In the genomic region with DNA sequence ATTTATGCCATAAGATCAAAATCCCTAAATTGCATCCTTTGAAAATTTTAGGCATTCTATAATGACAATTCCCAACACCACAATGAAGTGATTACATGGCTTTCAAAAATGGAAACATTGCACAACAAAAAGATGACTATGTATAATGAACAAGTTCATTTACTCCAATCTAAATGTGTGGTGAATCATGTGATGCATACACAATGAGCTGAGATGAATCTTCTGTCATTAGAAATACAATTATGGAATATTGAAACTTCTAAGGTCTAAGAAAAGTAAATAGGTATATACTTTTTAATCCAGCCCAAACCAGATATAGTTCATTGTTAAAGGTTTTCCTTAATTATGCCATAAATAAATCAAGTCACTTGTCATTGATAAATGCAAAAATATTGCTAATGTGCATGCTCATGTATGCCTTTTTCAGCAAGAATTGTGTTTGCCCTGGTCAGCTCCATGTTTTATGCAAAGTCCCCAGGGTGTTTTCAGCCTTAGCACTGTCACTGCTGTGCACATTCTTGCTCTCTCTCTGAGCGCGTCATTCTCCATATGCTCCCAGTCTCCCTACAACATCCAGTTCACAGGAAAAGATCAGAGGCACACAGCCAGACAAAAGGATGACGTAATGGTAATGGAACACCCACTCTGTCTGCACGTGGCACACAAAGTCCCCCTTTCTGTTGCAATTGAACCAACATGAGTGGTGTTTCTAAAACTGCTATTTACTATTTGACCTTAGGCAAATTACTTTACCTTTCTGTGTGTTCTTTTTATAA, we compare ENCODE assay signal across 9 mouse cellular contexts.
A peak's percentile ranks its signal among the peaks of the same experiment; 100 is the strongest.
DNase-seq lines count a peak whose midpoint lies in the region; ATAC-seq and TF ChIP-seq lines count a peak whose summit lies in the region.
"Had no signal": no experiment of that assay in that cellular context is flagged by ENCODE, and none has a peak within 500 bp of the region (broad histone marks: within the 10 kb centered on the region; RNA-seq: fewer than 3 reads in every experiment).

No protein-coding gene starts in this region.

- WGBS in stomach, embryonic 14.5 days, result 26% methylated on average over 4 of the region's 4 CpGs
- WGBS in stomach, postnatal 0 days, result 33% methylated on average over 4 of the region's 4 CpGs
- 2% methylated on average over 4 of the region's 4 CpGs for WGBS in forebrain, embryonic 15.5 days
- 5% methylated on average over 4 of the region's 4 CpGs for WGBS in midbrain, postnatal 0 days

- 0 out of 2 replicates have a peak, but pooled peaks have one; percentile 61 for ATAC-seq in stomach, embryonic 14.5 days (ENCODE audit: insufficient number of reproducible peaks, insufficient read depth, low FRiP score, low read depth)
- ATAC-seq in stomach, postnatal 0 days (ENCODE audit: low FRiP score, low TSS enrichment), result no peak; the same call in 1 of the 2 replicates
- peak; percentile 90 for ATAC-seq in forebrain, embryonic 15.5 days (replicated peaks)
- peak; percentile 83 for ATAC-seq in midbrain, postnatal 0 days (ENCODE audit: low FRiP score)
- ATAC-seq: Patski had no signal

- H3K27me3 ChIP-seq in stomach, embryonic 14.5 days (ENCODE audit: control insufficient read depth, insufficient read depth, low read length), result no peaks in the 10 kb centered on the region
- no peaks in the 10 kb centered on the region for H3K27me3 ChIP-seq in stomach, postnatal 0 days (ENCODE audit: control insufficient read depth, insufficient read depth, low read length)
- H3K27me3 ChIP-seq in forebrain, embryonic 15.5 days, result no peaks in the 10 kb centered on the region
- H3K27me3 ChIP-seq in midbrain, postnatal 0 days (ENCODE audit: insufficient read depth, low read length), result no peaks in the 10 kb centered on the region

- H3K9ac ChIP-seq in stomach, embryonic 14.5 days (replicated peaks; ENCODE audit: low read depth, low read length), result no peak overlapping the region
- H3K9ac ChIP-seq in stomach, postnatal 0 days (ENCODE audit: low read length), result no peak overlapping the region
- H3K9ac ChIP-seq in forebrain, embryonic 15.5 days (replicated peaks), result no peak overlapping the region
- no peak overlapping the region for H3K9ac ChIP-seq in midbrain, postnatal 0 days (replicated peaks; ENCODE audit: low read length, poor library complexity, severe bottlenecking)

- H3K9me3 ChIP-seq in stomach, embryonic 14.5 days (ENCODE audit: control insufficient read depth, low read depth, low read length), result no peaks in the 10 kb centered on the region
- no peaks in the 10 kb centered on the region for H3K9me3 ChIP-seq in stomach, postnatal 0 days (ENCODE audit: control insufficient read depth, low read length)
- no peaks in the 10 kb centered on the region for H3K9me3 ChIP-seq in forebrain, embryonic 15.5 days
- H3K9me3 ChIP-seq in midbrain, postnatal 0 days (ENCODE audit: low read length), result no peaks in the 10 kb centered on the region

- no peak for TF ChIP-seq CTCF in stomach, postnatal 0 days (IDR thresholded peaks at IDR 0.05; ENCODE audit: low read depth)
- TF ChIP-seq CTCF in midbrain, postnatal 0 days (IDR thresholded peaks at IDR 0.05), result no peak

- H3K4me3 ChIP-seq in stomach, embryonic 14.5 days (ENCODE audit: low read depth, low read length), result no peak overlapping the region
- no peak overlapping the region for H3K4me3 ChIP-seq in stomach, postnatal 0 days (ENCODE audit: low read depth, low read length)
- no peak overlapping the region for H3K4me3 ChIP-seq in forebrain, embryonic 15.5 days
- H3K4me3 ChIP-seq in midbrain, postnatal 0 days (ENCODE audit: low read depth, low read length), result no peak overlapping the region

- TF ChIP-seq EP300 in stomach, postnatal 0 days (optimal IDR thresholded peaks at IDR 0.05), result no peak

- no peak for DNase-seq in stomach, postnatal 0 days (ENCODE audit: low spot score)
- peak; percentile 13 for DNase-seq in left cerebral cortex, adult 11 months (ENCODE audit: low spot score)
- DNase-seq in midbrain, postnatal 0 days (ENCODE audit: low spot score), result peak; percentile 73
- DNase-seq in adrenal gland, postnatal 10 days, result no peak
- DNase-seq in adrenal gland, adult 18-20 months (ENCODE audit: low spot score in 2 of 2), result no peak
- no peak for DNase-seq in kidney, adult 18-20 months

- H3K4me2 ChIP-seq in stomach, embryonic 14.5 days (replicated peaks; ENCODE audit: low read depth, low read length), result no peak overlapping the region
- no peak overlapping the region for H3K4me2 ChIP-seq in stomach, postnatal 0 days (replicated peaks; ENCODE audit: low read depth)
- no peak overlapping the region for H3K4me2 ChIP-seq in forebrain, embryonic 15.5 days (replicated peaks)
- no peak overlapping the region for H3K4me2 ChIP-seq in midbrain, postnatal 0 days (ENCODE audit: low read depth, low read length, poor library complexity, severe bottlenecking)

- H3K36me3 ChIP-seq in stomach, embryonic 14.5 days (ENCODE audit: control insufficient read depth, insufficient read depth, low read length), result no peaks in the 10 kb centered on the region
- H3K36me3 ChIP-seq in stomach, postnatal 0 days (ENCODE audit: control insufficient read depth, insufficient read depth, low read length), result no peaks in the 10 kb centered on the region
- no peaks in the 10 kb centered on the region for H3K36me3 ChIP-seq in forebrain, embryonic 15.5 days
- no peaks in the 10 kb centered on the region for H3K36me3 ChIP-seq in midbrain, postnatal 0 days (ENCODE audit: insufficient read depth, low read length)

- no peaks in the 10 kb centered on the region for H3K4me1 ChIP-seq in stomach, embryonic 14.5 days (ENCODE audit: control insufficient read depth, insufficient read depth, low read length)
- H3K4me1 ChIP-seq in stomach, postnatal 0 days (replicated peaks; ENCODE audit: control insufficient read depth, insufficient read depth), result no peaks in the 10 kb centered on the region
- H3K4me1 ChIP-seq in forebrain, embryonic 15.5 days, result peaks cover 10% of the 10 kb centered on the region
- no peaks in the 10 kb centered on the region for H3K4me1 ChIP-seq in midbrain, postnatal 0 days (ENCODE audit: insufficient read depth, low read length)

- no peak overlapping the region for H3K27ac ChIP-seq in stomach, embryonic 14.5 days (ENCODE audit: low read length)
- H3K27ac ChIP-seq in stomach, postnatal 0 days (replicated peaks), result no peak overlapping the region
- 0 out of 2 replicates have a peak overlapping the region, but pooled peaks have one; percentile 34 for H3K27ac ChIP-seq in forebrain, embryonic 15.5 days (replicated peaks)
- H3K27ac ChIP-seq in midbrain, postnatal 0 days (ENCODE audit: low read depth, low read length), result no peak overlapping the region

Comparison
In these comparisons a context has a peak if more than half of its experiments do, and no peak if none do; other contexts are left out.
1. DNase-seq: peak in left cerebral cortex, adult 11 months (single experiment) and midbrain, postnatal 0 days (single experiment); none in stomach, postnatal 0 days (single experiment), adrenal gland, postnatal 10 days (single experiment), adrenal gland, adult 18-20 months (0 of 2) and kidney, adult 18-20 months (single experiment).